Mouse (Mus musculus) olfactory bulb, adult 2 months (tissue): ENCODE measurements around the gene Klhl2.

Source experiments
- CTCF ChIP-seq: fragments of 200-500 bp; IDR thresholded peaks from 2 replicates; pipeline ENCODE4 v1.5.1; 2012; ENCODE audit warnings: low read depth, mild to moderate bottlenecking, low read length, moderate library complexity; ENCODE audit not compliant: insufficient read depth
- POLR2A ChIP-seq: fragments of 200-500 bp; IDR thresholded peaks from 2 replicates; pipeline ENCODE4 v1.6.1; 2012; ENCODE audit warnings: mild to moderate bottlenecking, low read depth, low read length, moderate library complexity; ENCODE audit not compliant: insufficient read depth

GRCm38 (mm10) chr8:64707481-64707880 lies 142.3 kb downstream of the Klhl2 start:
- TF ChIP-seq CTCF, result no peak
- TF ChIP-seq POLR2A, result no peak
